Mouse (Mus musculus): ENCODE results near the gene Mmp9. TPM values are rescaled to one million over a fixed set of nuclear protein-coding genes. Genes with fewer than 3 reads are reported as not detected.

Mmp9 gene
- polyA plus RNA-seq, 1 experiment from 2014 or later: 1.4 TPM

DNA sequence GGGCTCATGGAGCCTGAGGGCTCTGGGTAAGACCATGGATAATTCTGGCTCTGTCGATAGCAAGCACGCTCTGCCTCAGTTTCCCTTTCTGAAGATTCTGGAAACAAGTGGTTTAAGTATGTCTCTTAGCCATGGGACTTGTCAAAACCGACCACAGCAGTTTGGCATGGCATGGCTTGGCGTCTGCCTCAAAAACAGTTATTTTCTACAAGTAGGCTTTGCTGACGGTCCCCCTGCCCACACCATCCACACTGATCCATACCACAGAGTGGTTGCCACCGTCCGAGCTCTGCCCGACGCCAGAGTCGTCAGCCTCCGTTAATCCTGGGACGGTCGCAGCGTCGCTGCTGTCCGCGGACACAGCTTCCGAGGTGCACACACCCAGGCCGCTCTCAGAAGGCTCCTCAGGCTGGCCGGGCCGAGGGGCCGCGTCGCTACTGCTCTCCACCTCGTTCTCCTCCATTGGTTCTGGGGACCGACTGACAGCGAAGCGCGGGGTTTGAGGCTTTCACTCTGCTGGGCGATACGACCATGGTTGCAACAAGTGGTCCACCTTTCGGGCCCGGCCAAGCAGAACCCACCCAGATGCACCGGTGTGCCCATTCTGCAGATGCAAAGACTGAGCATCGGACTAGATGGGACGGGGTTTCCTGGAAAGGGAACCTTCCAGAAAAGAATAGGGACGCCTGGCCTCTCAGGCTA is 30.1 kb upstream of the Mmp9 start:
- Histone ChIP-seq H3K9me3 (ENCODE audit: control insufficient read depth, low read length) (peaks cover 6% of the 10 kb centered on the region), H3K36me3 (ENCODE audit: control insufficient read depth, insufficient read depth, low read length) (peaks cover 39% of the 10 kb centered on the region), H3K27me3 (ENCODE audit: control insufficient read depth, insufficient read depth, low read length) (no peaks in the 10 kb centered on the region), H3K4me2 (replicated peaks; ENCODE audit: low read depth, low read length) (peak overlapping the region; percentile 81), H3K4me3 (ENCODE audit: low read length) (peak overlapping the region; percentile 83), H3K9ac (ENCODE audit: low read depth, low read length) (peak overlapping the region; percentile 96), H3K27ac (ENCODE audit: low read depth, low read length) (peak overlapping the region; percentile 95), H3K4me1 (ENCODE audit: control insufficient read depth, insufficient read depth, low read length) (peaks cover 14% of the 10 kb centered on the region)
- ATAC-seq (ENCODE audit: low FRiP score, low TSS enrichment): no peak
- 5% methylated on average over 37 of the region's 37 CpGs for WGBS

DNA sequence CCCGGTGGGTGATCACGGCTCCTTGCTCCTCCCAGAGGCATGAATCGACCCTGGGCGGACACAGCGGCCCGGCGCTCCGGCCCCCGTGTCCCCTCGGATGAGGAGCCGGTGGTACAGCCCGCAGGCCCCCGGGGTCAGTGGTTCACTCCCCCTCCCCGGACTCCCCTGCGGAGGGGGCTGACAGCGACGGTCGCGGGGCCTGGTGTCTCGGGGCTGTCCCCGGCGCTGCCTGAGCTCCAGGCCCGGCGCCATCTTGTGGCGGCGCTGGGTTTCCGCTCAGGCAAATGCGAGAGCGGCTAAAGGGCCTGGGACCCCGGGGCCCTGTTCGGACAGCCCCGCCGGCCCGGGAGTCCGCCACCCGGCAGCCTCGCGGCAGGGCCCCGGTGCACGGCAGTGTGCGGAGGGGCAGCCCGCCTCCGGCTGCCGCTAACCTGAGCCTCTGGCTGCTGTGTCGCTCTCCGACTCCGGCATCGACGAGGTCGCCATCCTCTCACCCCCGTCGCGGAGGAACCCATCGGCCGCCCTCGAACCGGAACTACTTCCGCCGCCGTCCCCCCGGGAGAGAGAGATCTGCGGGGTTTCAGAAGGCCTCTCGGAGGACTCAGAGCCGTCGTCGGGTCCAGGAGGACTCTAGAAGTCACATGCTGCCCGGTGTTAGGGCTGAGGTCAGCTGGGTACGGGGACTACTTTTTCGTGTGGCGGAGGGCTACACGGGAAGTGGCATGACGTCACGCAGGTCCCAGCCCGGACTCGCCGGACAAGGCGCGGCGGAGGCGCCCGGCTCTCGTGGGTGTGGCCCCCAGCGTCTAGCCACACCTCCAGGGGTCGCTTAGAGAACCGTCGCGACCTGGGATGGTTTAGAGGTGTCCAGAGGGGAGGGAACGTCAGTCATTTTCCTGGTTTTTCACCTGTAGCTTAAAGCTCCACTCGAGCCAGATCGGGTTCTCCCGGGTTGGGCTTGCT is 29.2 kb upstream of the Mmp9 start, which contains the start of gene Zfp335:
Gene Zfp335 (minus strand): TSS at position 672 of the 963 bp plus-strand sequence.
- Histone ChIP-seq H3K9me3 (ENCODE audit: control insufficient read depth, low read length) (peaks cover under 1% of the 10 kb centered on the region), H3K27ac (ENCODE audit: low read depth, low read length) (peak within 1 kb of the TSS; percentile 95), H3K27me3 (ENCODE audit: control insufficient read depth, insufficient read depth, low read length) (no peaks in the 10 kb centered on the region), H3K4me1 (ENCODE audit: control insufficient read depth, insufficient read depth, low read length) (peaks cover 14% of the 10 kb centered on the region), H3K9ac (ENCODE audit: low read depth, low read length) (peak within 1 kb of the TSS; percentile 96), H3K4me3 (ENCODE audit: low read length) (peak within 1 kb of the TSS; percentile 83), H3K36me3 (ENCODE audit: control insufficient read depth, insufficient read depth, low read length) (peaks cover 30% of the 10 kb centered on the region), H3K4me2 (replicated peaks; ENCODE audit: low read depth, low read length) (peak within 1 kb of the TSS; percentile 81)
- under 1% methylated on average over 90 of the region's 91 CpGs for whole genome bisulfite sequencing
- ATAC-seq (ENCODE audit: low FRiP score, low TSS enrichment): peak; percentile 88

GRCm38 (mm10) chr2:164912151-164912550 is 28.4 kb upstream of the Mmp9 start:
- Histone ChIP-seq H3K4me1 (ENCODE audit: control insufficient read depth, insufficient read depth, low read length) (peaks cover 14% of the 10 kb centered on the region), H3K36me3 (ENCODE audit: control insufficient read depth, insufficient read depth, low read length) (peaks cover 22% of the 10 kb centered on the region), H3K4me3 (ENCODE audit: low read length) (peak overlapping the region; percentile 83), H3K9me3 (ENCODE audit: control insufficient read depth, low read length) (no peaks in the 10 kb centered on the region), H3K9ac (ENCODE audit: low read depth, low read length) (peak overlapping the region; percentile 96), H3K27ac (ENCODE audit: low read depth, low read length) (peak overlapping the region; percentile 95), H3K27me3 (ENCODE audit: control insufficient read depth, insufficient read depth, low read length) (no peaks in the 10 kb centered on the region), H3K4me2 (replicated peaks; ENCODE audit: low read depth, low read length) (peak overlapping the region; percentile 54)
- ATAC-seq (ENCODE audit: low FRiP score, low TSS enrichment): peak; percentile 10; the same call in 1 of the 2 replicates
- 19% methylated on average over 12 of the region's 12 CpGs for WGBS

GRCm38 (mm10) chr2:164912749-164913427 is 27.7 kb upstream of the Mmp9 start:
- no peak overlapping the region for H3K4me2 ChIP-seq (replicated peaks; ENCODE audit: low read depth, low read length)
- no peak overlapping the region for H3K9ac ChIP-seq (ENCODE audit: low read depth, low read length)
- no peaks in the 10 kb centered on the region for H3K27me3 ChIP-seq (ENCODE audit: control insufficient read depth, insufficient read depth, low read length)
- WGBS: 84% methylated on average over 8 of the region's 9 CpGs
- no peaks in the 10 kb centered on the region for H3K9me3 ChIP-seq (ENCODE audit: control insufficient read depth, low read length)
- ATAC-seq (ENCODE audit: low FRiP score, low TSS enrichment): no peak
- H3K4me3 ChIP-seq (ENCODE audit: low read length): no peak overlapping the region
- H3K36me3 ChIP-seq (ENCODE audit: control insufficient read depth, insufficient read depth, low read length): peaks cover 15% of the 10 kb centered on the region
- H3K4me1 ChIP-seq (ENCODE audit: control insufficient read depth, insufficient read depth, low read length): peaks cover 14% of the 10 kb centered on the region
- H3K27ac ChIP-seq (ENCODE audit: low read depth, low read length): no peak overlapping the region

DNA sequence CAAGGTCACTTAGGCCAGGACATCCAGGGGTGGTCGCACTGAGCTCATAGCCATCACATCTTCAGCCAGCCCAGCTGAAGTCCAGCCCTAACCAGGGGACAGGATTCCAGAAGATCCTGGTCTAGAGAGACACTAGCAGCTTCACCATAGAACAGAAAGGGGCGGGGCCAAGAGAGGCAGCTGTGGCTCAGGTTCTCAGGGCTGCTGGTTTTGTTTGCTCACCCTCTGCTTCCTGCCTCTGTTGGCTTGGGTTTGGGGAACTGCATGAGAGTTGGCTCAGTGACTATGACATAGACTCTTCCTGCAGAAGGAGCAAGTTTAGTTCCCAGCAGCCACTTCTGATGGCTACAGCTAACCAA is 27.2 kb upstream of the Mmp9 start:
- WGBS: 88% methylated on average over 2 of the region's 2 CpGs
- no peaks in the 10 kb centered on the region for H3K27me3 ChIP-seq (ENCODE audit: control insufficient read depth, insufficient read depth, low read length)
- peaks cover 14% of the 10 kb centered on the region for H3K4me1 ChIP-seq (ENCODE audit: control insufficient read depth, insufficient read depth, low read length)
- no peaks in the 10 kb centered on the region for H3K9me3 ChIP-seq (ENCODE audit: control insufficient read depth, low read length)
- peaks cover 10% of the 10 kb centered on the region for H3K36me3 ChIP-seq (ENCODE audit: control insufficient read depth, insufficient read depth, low read length)
- H3K27ac ChIP-seq (ENCODE audit: low read depth, low read length): no peak overlapping the region
- no peak overlapping the region for H3K4me3 ChIP-seq (ENCODE audit: low read length)
- no peak overlapping the region for H3K9ac ChIP-seq (ENCODE audit: low read depth, low read length)
- no peak for ATAC-seq (ENCODE audit: low FRiP score, low TSS enrichment)
- H3K4me2 ChIP-seq (replicated peaks; ENCODE audit: low read depth, low read length): no peak overlapping the region

GRCm38 (mm10) chr2:164916820-164917219 is 23.8 kb upstream of the Mmp9 start:
- H3K36me3 ChIP-seq (ENCODE audit: control insufficient read depth, insufficient read depth, low read length): peaks cover 4% of the 10 kb centered on the region; the same call in 1 of the 2 replicates
- no peaks in the 10 kb centered on the region for H3K9me3 ChIP-seq (ENCODE audit: control insufficient read depth, low read length)
- no peaks in the 10 kb centered on the region for H3K27me3 ChIP-seq (ENCODE audit: control insufficient read depth, insufficient read depth, low read length)
- 36% methylated on average over 5 of the region's 5 CpGs for WGBS
- H3K4me3 ChIP-seq (ENCODE audit: low read length): no peak overlapping the region
- ATAC-seq (ENCODE audit: low FRiP score, low TSS enrichment): no peak
- H3K9ac ChIP-seq (ENCODE audit: low read depth, low read length): no peak overlapping the region
- H3K4me2 ChIP-seq (replicated peaks; ENCODE audit: low read depth, low read length): no peak overlapping the region
- H3K4me1 ChIP-seq (ENCODE audit: control insufficient read depth, insufficient read depth, low read length): no peaks in the 10 kb centered on the region
- no peak overlapping the region for H3K27ac ChIP-seq (ENCODE audit: low read depth, low read length)

DNA sequence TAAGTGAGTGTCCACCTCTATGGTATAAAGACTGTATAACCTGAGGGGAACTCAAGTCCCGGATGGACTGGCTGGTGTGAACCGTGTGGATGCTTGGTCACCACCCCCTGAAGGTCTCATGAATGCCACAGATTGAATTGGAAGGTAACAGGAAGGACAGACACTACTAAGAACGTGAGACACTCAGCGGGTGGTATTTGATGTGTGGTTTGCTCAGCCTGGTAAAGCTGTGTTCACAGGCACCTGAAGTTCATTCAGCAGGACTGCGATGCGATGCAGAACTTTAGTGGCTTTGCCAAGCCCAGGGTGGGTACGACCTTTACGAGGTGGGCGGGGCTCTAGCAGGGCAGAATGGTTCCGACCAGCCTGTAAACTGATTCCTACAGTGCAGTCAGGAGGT is 23.2 kb upstream of the Mmp9 start:
- Histone ChIP-seq H3K27me3 (ENCODE audit: control insufficient read depth, insufficient read depth, low read length) (no peaks in the 10 kb centered on the region), H3K36me3 (ENCODE audit: control insufficient read depth, insufficient read depth, low read length) (peaks cover 4% of the 10 kb centered on the region; the same call in 1 of the 2 replicates), H3K27ac (ENCODE audit: low read depth, low read length) (no peak overlapping the region), H3K4me3 (ENCODE audit: low read length) (no peak overlapping the region), H3K4me2 (replicated peaks; ENCODE audit: low read depth, low read length) (no peak overlapping the region), H3K4me1 (ENCODE audit: control insufficient read depth, insufficient read depth, low read length) (no peaks in the 10 kb centered on the region), H3K9ac (ENCODE audit: low read depth, low read length) (no peak overlapping the region), H3K9me3 (ENCODE audit: control insufficient read depth, low read length) (no peaks in the 10 kb centered on the region)
- ATAC-seq (ENCODE audit: low FRiP score, low TSS enrichment): no peak
- 32% methylated on average over 10 of the region's 10 CpGs for WGBS

DNA sequence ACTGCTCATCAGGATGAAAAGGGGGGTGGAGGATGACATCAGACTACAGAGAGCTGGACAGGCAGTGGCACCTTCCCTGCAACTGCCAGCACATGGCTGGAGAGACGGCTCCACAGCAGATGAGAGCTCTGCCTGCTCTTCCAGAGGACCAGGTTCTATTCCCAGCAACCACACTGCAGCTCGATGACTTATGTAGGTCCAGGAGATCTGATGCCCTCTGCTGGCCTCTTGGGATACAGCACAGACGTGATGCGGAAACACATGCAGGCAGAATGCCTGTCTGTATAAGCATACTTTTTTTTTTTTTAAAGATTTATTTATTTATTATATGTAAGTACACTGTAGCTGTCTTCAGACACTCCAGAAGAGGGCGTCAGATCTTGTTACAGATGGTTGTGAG is 22.3 kb upstream of the Mmp9 start:
- no peaks in the 10 kb centered on the region for H3K27me3 ChIP-seq (ENCODE audit: control insufficient read depth, insufficient read depth, low read length)
- H3K4me1 ChIP-seq (ENCODE audit: control insufficient read depth, insufficient read depth, low read length): no peaks in the 10 kb centered on the region
- no peak overlapping the region for H3K9ac ChIP-seq (ENCODE audit: low read depth, low read length)
- H3K4me3 ChIP-seq (ENCODE audit: low read length): no peak overlapping the region
- no peaks in the 10 kb centered on the region for H3K9me3 ChIP-seq (ENCODE audit: control insufficient read depth, low read length)
- no peak overlapping the region for H3K27ac ChIP-seq (ENCODE audit: low read depth, low read length)
- WGBS: 72% methylated on average over 4 of the region's 5 CpGs
- ATAC-seq (ENCODE audit: low FRiP score, low TSS enrichment): no peak
- H3K36me3 ChIP-seq (ENCODE audit: control insufficient read depth, insufficient read depth, low read length): peaks cover 4% of the 10 kb centered on the region; the same call in 1 of the 2 replicates
- no peak overlapping the region for H3K4me2 ChIP-seq (replicated peaks; ENCODE audit: low read depth, low read length)
